Mouse (Mus musculus) liver, adult 2 months (tissue): ENCODE results near the gene Xylt1. TPM values are rescaled to one million over a fixed set of nuclear protein-coding genes. Genes with fewer than 3 reads are reported as not detected.

Experiments used
- DNase-seq: peaks from one replicate; pipeline ENCODE4 v3.0.0-alpha.2; 2011; ENCODE audit warnings: low read depth, low spot score; ENCODE audit errors: extremely low read depth
- H3K27ac ChIP-seq: fragments of 200-500 bp; replicated peaks from 2 replicates; pipeline ENCODE4 v1.5.1; 2012; ENCODE audit warnings: low read depth, mild to moderate bottlenecking, control low read depth, inconsistent platforms, low read length; ENCODE audit not compliant: insufficient read depth
- H3K27me3 ChIP-seq: fragments of 200-500 bp; 2 replicates; pipeline ENCODE4 v1.6.1; 2012; ENCODE audit warnings: mild to moderate bottlenecking, moderate library complexity, low read length, inconsistent platforms; ENCODE audit not compliant: control insufficient read depth, insufficient read depth
- H3K36me3 ChIP-seq: fragments of 200-500 bp; 2 replicates; pipeline ENCODE4 v1.6.1; 2012; ENCODE audit warnings: low read length, inconsistent platforms; ENCODE audit not compliant: control insufficient read depth, insufficient read depth
- H3K4me1 ChIP-seq: fragments of 200-500 bp; 2 replicates; pipeline ENCODE4 v1.6.1; 2011; ENCODE audit warnings: low read length; ENCODE audit not compliant: control insufficient read depth, insufficient read depth
- H3K4me3 ChIP-seq: fragments of 200-500 bp; 2 replicates; pipeline ENCODE4 v1.5.1; 2011; ENCODE audit warnings: low read depth, mild to moderate bottlenecking, control low read depth, low read length, moderate library complexity; ENCODE audit not compliant: insufficient read depth
- H3K79me2 ChIP-seq: fragments of 200-500 bp; 2 replicates; pipeline ENCODE4 v1.6.1; 2012; ENCODE audit warnings: inconsistent platforms, mild to moderate bottlenecking, low read length, moderate library complexity; ENCODE audit not compliant: control insufficient read depth, insufficient read depth
- H3K9ac ChIP-seq: fragments of 200-500 bp; 2 replicates; pipeline ENCODE4 v1.6.1; 2012; ENCODE audit warnings: low read depth, mild to moderate bottlenecking, control low read depth, inconsistent platforms, low read length
- CTCF ChIP-seq: fragments of 200-500 bp; IDR thresholded peaks from 2 replicates; pipeline ENCODE4 v1.5.1; 2011; ENCODE audit warnings: low read depth, low read length, control low read depth
- POLR2A ChIP-seq: fragments of 200-500 bp; IDR thresholded peaks from 2 replicates; pipeline ENCODE4 v1.6.1; 2011; ENCODE audit warnings: low read length, control low read depth; ENCODE audit not compliant: insufficient read depth; ENCODE audit errors: extremely low read depth
- WGBS: fragments of 180-500 bp; shearing (Covaris S2); methylation state at CpG from one replicate; pipeline ENCODE4 v1.1.7; 2018; 5-methylcytosine and 5-hydroxymethylcytosine counted together
- polyA plus RNA-seq: library from polyadenylated mRNA; depleted of rRNA; stranded (reverse); fragments of >200 nt; gene quantifications from 2 replicates; pipeline ENCODE4 v1.2.3, GENCODE M21; 2012
- total RNA-seq: library from RNA; depleted of rRNA; stranded (reverse); fragments of >200 nt; gene quantifications from 2 replicates; pipeline ENCODE4 v1.2.3, GENCODE M21; 2014

Xylt1 gene
- total and polyA plus RNA-seq, 2 experiments, result 0.09 to 0.18 TPM

GRCm38 (mm10) chr7:117614346-117614745 lies 233.6 kb downstream of the Xylt1 start:
- Histone ChIP-seq H3K36me3 (no peaks in the 10 kb centered on the region), H3K79me2 (no peaks in the 10 kb centered on the region), H3K9ac (no peak overlapping the region), H3K4me1 (peaks cover 8% of the 10 kb centered on the region), H3K4me3 (no peak overlapping the region), H3K27ac (no peak overlapping the region), H3K27me3 (no peaks in the 10 kb centered on the region)
- TF ChIP-seq POLR2A (no peak), CTCF (no peak)
- DNase-seq, result no peak
- whole genome bisulfite sequencing, result 80% methylated on average over 2 of the region's 2 CpGs

GRCm38 (mm10) chr7:117614851-117615250 lies 234.1 kb downstream of the Xylt1 start:
- H3K27ac ChIP-seq, result no peak overlapping the region
- no peaks in the 10 kb centered on the region for H3K79me2 ChIP-seq
- WGBS, result 92% methylated on average over 5 of the region's 5 CpGs
- TF ChIP-seq CTCF (no peak), POLR2A (no peak)
- H3K36me3 ChIP-seq, result no peaks in the 10 kb centered on the region
- peaks cover 8% of the 10 kb centered on the region for H3K4me1 ChIP-seq
- H3K4me3 ChIP-seq, result no peak overlapping the region
- no peak overlapping the region for H3K9ac ChIP-seq
- H3K27me3 ChIP-seq, result no peaks in the 10 kb centered on the region
- no peak for DNase-seq

GRCm38 (mm10) chr7:117616277-117616676 lies 235.5 kb downstream of the Xylt1 start:
- no peak overlapping the region for H3K4me3 ChIP-seq
- no peak for TF ChIP-seq POLR2A
- no peak for TF ChIP-seq CTCF
- H3K36me3 ChIP-seq, result no peaks in the 10 kb centered on the region
- 42% methylated on average over 5 of the region's 5 CpGs for WGBS
- H3K27me3 ChIP-seq, result no peaks in the 10 kb centered on the region
- DNase-seq, result peak; percentile 35
- no peaks in the 10 kb centered on the region for H3K79me2 ChIP-seq
- no peak overlapping the region for H3K27ac ChIP-seq
- H3K4me1 ChIP-seq, result peaks cover 8% of the 10 kb centered on the region
- no peak overlapping the region for H3K9ac ChIP-seq

- Histone ChIP-seq H3K27ac (no peak overlapping the region), H3K79me2 (no peaks in the 10 kb centered on the region), H3K9ac (no peak overlapping the region), H3K27me3 (no peaks in the 10 kb centered on the region), H3K4me3 (no peak overlapping the region), H3K4me1 (no peaks in the 10 kb centered on the region), H3K36me3 (no peaks in the 10 kb centered on the region)
- TF ChIP-seq POLR2A, result no peak
- TF ChIP-seq CTCF, result no peak
- no peak for DNase-seq
- 77% methylated on average over 4 of the region's 4 CpGs for WGBS
Observed at GRCm38 (mm10) chr7:117618715-117619150, 238.0 kb downstream of the Xylt1 start.

DNA sequence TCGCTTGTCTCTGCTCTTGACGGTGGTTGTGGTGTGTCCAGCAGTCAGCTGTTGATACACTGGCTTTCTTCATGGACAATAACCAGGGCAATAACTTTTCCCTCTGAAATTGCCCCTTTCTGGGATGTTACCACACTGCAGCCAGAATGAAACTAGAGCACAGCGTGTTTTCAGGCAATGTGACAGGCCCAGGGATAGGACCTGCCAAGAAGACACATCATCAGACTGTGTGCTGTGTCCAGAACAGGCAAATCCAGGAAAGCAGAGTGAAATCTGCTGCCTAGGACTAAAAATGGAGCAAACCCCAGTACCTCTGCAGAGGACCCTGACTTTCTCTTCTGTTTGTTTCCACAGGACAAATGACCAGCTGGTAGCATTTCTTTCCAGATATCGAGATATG lies 240.8 kb downstream of the Xylt1 start:
- H3K4me3 ChIP-seq, result no peak overlapping the region
- no peaks in the 10 kb centered on the region for H3K4me1 ChIP-seq
- H3K36me3 ChIP-seq, result no peaks in the 10 kb centered on the region
- DNase-seq, result no peak
- TF ChIP-seq POLR2A, result no peak
- TF ChIP-seq CTCF, result no peak
- 87% methylated on average over 4 of the region's 4 CpGs for WGBS
- H3K79me2 ChIP-seq, result no peaks in the 10 kb centered on the region
- no peak overlapping the region for H3K27ac ChIP-seq
- H3K9ac ChIP-seq, result no peak overlapping the region
- no peaks in the 10 kb centered on the region for H3K27me3 ChIP-seq

DNA sequence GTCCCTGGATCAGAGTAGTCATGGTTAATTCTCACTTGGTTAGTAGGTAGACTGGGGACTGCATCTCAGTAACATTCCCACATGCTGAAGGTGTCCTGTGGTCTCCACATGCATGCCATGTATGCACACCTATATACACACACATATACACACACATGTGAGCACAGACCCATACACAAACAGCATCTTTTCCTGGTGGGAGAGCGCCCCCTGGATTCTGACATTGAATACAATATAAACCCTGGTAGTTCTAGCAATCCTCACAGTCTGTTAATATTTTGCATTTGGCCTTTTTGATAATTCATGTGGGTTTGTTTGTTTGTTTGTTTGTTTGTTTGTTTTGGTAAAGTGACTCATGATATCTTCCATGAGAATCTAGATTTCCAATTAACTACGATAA lies 242.0 kb downstream of the Xylt1 start:
- Histone ChIP-seq H3K79me2 (no peaks in the 10 kb centered on the region), H3K9ac (no peak overlapping the region), H3K27me3 (no peaks in the 10 kb centered on the region), H3K4me3 (no peak overlapping the region), H3K27ac (no peak overlapping the region), H3K36me3 (no peaks in the 10 kb centered on the region), H3K4me1 (no peaks in the 10 kb centered on the region)
- 73% methylated on average over 2 of the region's 2 CpGs for WGBS
- peak; percentile 22 for DNase-seq
- 0 out of 2 replicates have a peak, but pooled peaks have one; percentile 8 for TF ChIP-seq CTCF
- no peak for TF ChIP-seq POLR2A
